Mouse (Mus musculus): ENCODE data around the gene Anks1b. TPM values are rescaled to one million over a fixed set of nuclear protein-coding genes. Genes with fewer than 3 reads are reported as not detected.

The Anks1b gene
- polyA plus RNA-seq, 1 experiment from 2014 or later, result 78.3 TPM

- H3K4me2 ChIP-seq (ENCODE audit: low read length), result no peak overlapping the region
- H3K27ac ChIP-seq (ENCODE audit: low read depth, low read length), result no peak overlapping the region
- no peak overlapping the region for H3K9ac ChIP-seq (ENCODE audit: low read depth, low read length)
- H3K27me3 ChIP-seq (replicated peaks; ENCODE audit: control insufficient read depth, insufficient read depth, low read length), result no peaks in the 10 kb centered on the region
- no peaks in the 10 kb centered on the region for H3K9me3 ChIP-seq (ENCODE audit: control insufficient read depth, low read length)
- peaks cover 5% of the 10 kb centered on the region; the same call in 1 of the 2 replicates for H3K4me1 ChIP-seq (ENCODE audit: control insufficient read depth, insufficient read depth, low read depth, low read length)
- H3K4me3 ChIP-seq (ENCODE audit: low read length), result no peak overlapping the region
- H3K36me3 ChIP-seq (ENCODE audit: control insufficient read depth, insufficient read depth, low read length), result no peaks in the 10 kb centered on the region
- peak; percentile 80; the same call in 1 of the 2 replicates for ATAC-seq
- WGBS, result 61% methylated on average over 7 of the region's 7 CpGs
These were observed 784.3 kb downstream of the Anks1b start for GRCm38 (mm10) chr10:90657416-90658120.

- H3K9ac ChIP-seq (ENCODE audit: low read depth, low read length), result no peak overlapping the region
- no peaks in the 10 kb centered on the region for H3K36me3 ChIP-seq (ENCODE audit: control insufficient read depth, insufficient read depth, low read length)
- H3K4me3 ChIP-seq (ENCODE audit: low read length), result no peak overlapping the region
- no peak overlapping the region for H3K4me2 ChIP-seq (ENCODE audit: low read length)
- H3K4me1 ChIP-seq (ENCODE audit: control insufficient read depth, insufficient read depth, low read depth, low read length), result no peaks in the 10 kb centered on the region
- ATAC-seq, result peak; percentile 58; the same call in 1 of the 2 replicates
- WGBS, result 81% methylated on average over 2 of the region's 2 CpGs
- H3K27me3 ChIP-seq (replicated peaks; ENCODE audit: control insufficient read depth, insufficient read depth, low read length), result no peaks in the 10 kb centered on the region
- no peaks in the 10 kb centered on the region for H3K9me3 ChIP-seq (ENCODE audit: control insufficient read depth, low read length)
- H3K27ac ChIP-seq (ENCODE audit: low read depth, low read length), result no peak overlapping the region
These were observed 793.4 kb downstream of the Anks1b start for GRCm38 (mm10) chr10:90666746-90667145.

- no peaks in the 10 kb centered on the region for H3K4me1 ChIP-seq (ENCODE audit: control insufficient read depth, insufficient read depth, low read depth, low read length)
- H3K36me3 ChIP-seq (ENCODE audit: control insufficient read depth, insufficient read depth, low read length), result no peaks in the 10 kb centered on the region
- H3K27me3 ChIP-seq (replicated peaks; ENCODE audit: control insufficient read depth, insufficient read depth, low read length), result no peaks in the 10 kb centered on the region
- no peaks in the 10 kb centered on the region for H3K9me3 ChIP-seq (ENCODE audit: control insufficient read depth, low read length)
- WGBS, result 90% methylated on average over 3 of the region's 3 CpGs
- H3K9ac ChIP-seq (ENCODE audit: low read depth, low read length), result no peak overlapping the region
- H3K4me2 ChIP-seq (ENCODE audit: low read length), result no peak overlapping the region
- H3K27ac ChIP-seq (ENCODE audit: low read depth, low read length), result no peak overlapping the region
- no peak overlapping the region for H3K4me3 ChIP-seq (ENCODE audit: low read length)
- ATAC-seq, result no peak
These were observed 797.0 kb downstream of the Anks1b start for GRCm38 (mm10) chr10:90670291-90670690.

GRCm38 (mm10) chr10:90672135-90672534 lies 798.8 kb downstream of the Anks1b start:
- no peak overlapping the region for H3K27ac ChIP-seq (ENCODE audit: low read depth, low read length)
- H3K9me3 ChIP-seq (ENCODE audit: control insufficient read depth, low read length), result no peaks in the 10 kb centered on the region
- no peak overlapping the region for H3K4me2 ChIP-seq (ENCODE audit: low read length)
- ATAC-seq, result peak; percentile 48; the same call in 1 of the 2 replicates
- 78% methylated on average over 3 of the region's 3 CpGs for WGBS
- no peak overlapping the region for H3K9ac ChIP-seq (ENCODE audit: low read depth, low read length)
- H3K4me1 ChIP-seq (ENCODE audit: control insufficient read depth, insufficient read depth, low read depth, low read length), result no peaks in the 10 kb centered on the region
- H3K36me3 ChIP-seq (ENCODE audit: control insufficient read depth, insufficient read depth, low read length), result no peaks in the 10 kb centered on the region
- no peak overlapping the region for H3K4me3 ChIP-seq (ENCODE audit: low read length)
- no peaks in the 10 kb centered on the region for H3K27me3 ChIP-seq (replicated peaks; ENCODE audit: control insufficient read depth, insufficient read depth, low read length)

GRCm38 (mm10) chr10:90674362-90674761 lies 801.1 kb downstream of the Anks1b start:
- no peaks in the 10 kb centered on the region for H3K27me3 ChIP-seq (replicated peaks; ENCODE audit: control insufficient read depth, insufficient read depth, low read length)
- H3K36me3 ChIP-seq (ENCODE audit: control insufficient read depth, insufficient read depth, low read length), result no peaks in the 10 kb centered on the region
- no peak overlapping the region for H3K4me3 ChIP-seq (ENCODE audit: low read length)
- no peak overlapping the region for H3K9ac ChIP-seq (ENCODE audit: low read depth, low read length)
- H3K27ac ChIP-seq (ENCODE audit: low read depth, low read length), result no peak overlapping the region
- H3K4me2 ChIP-seq (ENCODE audit: low read length), result no peak overlapping the region
- WGBS, result 77% methylated on average over 10 of the region's 10 CpGs
- H3K9me3 ChIP-seq (ENCODE audit: control insufficient read depth, low read length), result no peaks in the 10 kb centered on the region
- no peaks in the 10 kb centered on the region for H3K4me1 ChIP-seq (ENCODE audit: control insufficient read depth, insufficient read depth, low read depth, low read length)
- peak; percentile 50; the same call in 1 of the 2 replicates for ATAC-seq

DNA sequence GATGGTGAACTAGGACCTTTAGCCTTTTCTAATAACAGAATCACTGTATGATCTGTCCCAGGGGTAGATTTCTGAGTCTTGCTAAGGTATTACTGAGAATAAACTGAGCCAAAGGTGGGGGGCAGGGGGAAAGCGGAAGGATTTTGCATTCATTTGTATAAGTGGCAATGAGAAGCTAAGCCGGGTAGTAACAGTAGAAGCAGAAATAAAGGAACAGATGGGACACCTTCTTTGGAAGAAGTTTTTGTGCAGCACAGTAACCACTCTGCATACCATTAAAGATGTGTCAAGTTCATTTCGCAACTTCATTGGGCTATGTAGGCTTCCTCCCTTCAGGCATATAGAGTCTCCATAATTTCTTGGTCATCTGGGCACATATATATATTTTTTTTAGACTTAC lies 804.1 kb downstream of the Anks1b start:
- 85% methylated on average over 3 of the region's 3 CpGs for WGBS
- Histone ChIP-seq H3K9me3 (ENCODE audit: control insufficient read depth, low read length) (no peaks in the 10 kb centered on the region), H3K9ac (ENCODE audit: low read depth, low read length) (no peak overlapping the region), H3K27me3 (replicated peaks; ENCODE audit: control insufficient read depth, insufficient read depth, low read length) (no peaks in the 10 kb centered on the region), H3K36me3 (ENCODE audit: control insufficient read depth, insufficient read depth, low read length) (no peaks in the 10 kb centered on the region), H3K4me1 (ENCODE audit: control insufficient read depth, insufficient read depth, low read depth, low read length) (no peaks in the 10 kb centered on the region), H3K27ac (ENCODE audit: low read depth, low read length) (no peak overlapping the region), H3K4me2 (ENCODE audit: low read length) (no peak overlapping the region), H3K4me3 (ENCODE audit: low read length) (no peak overlapping the region)
- no peak for ATAC-seq

GRCm38 (mm10) chr10:90679713-90680470 lies 806.6 kb downstream of the Anks1b start:
- 74% methylated on average over 10 of the region's 10 CpGs for WGBS
- Histone ChIP-seq H3K4me1 (ENCODE audit: control insufficient read depth, insufficient read depth, low read depth, low read length) (no peaks in the 10 kb centered on the region), H3K27me3 (replicated peaks; ENCODE audit: control insufficient read depth, insufficient read depth, low read length) (no peaks in the 10 kb centered on the region), H3K27ac (ENCODE audit: low read depth, low read length) (no peak overlapping the region), H3K9ac (ENCODE audit: low read depth, low read length) (no peak overlapping the region), H3K4me3 (ENCODE audit: low read length) (no peak overlapping the region), H3K36me3 (ENCODE audit: control insufficient read depth, insufficient read depth, low read length) (no peaks in the 10 kb centered on the region), H3K9me3 (ENCODE audit: control insufficient read depth, low read length) (no peaks in the 10 kb centered on the region), H3K4me2 (ENCODE audit: low read length) (no peak overlapping the region)
- ATAC-seq, result no peak

DNA sequence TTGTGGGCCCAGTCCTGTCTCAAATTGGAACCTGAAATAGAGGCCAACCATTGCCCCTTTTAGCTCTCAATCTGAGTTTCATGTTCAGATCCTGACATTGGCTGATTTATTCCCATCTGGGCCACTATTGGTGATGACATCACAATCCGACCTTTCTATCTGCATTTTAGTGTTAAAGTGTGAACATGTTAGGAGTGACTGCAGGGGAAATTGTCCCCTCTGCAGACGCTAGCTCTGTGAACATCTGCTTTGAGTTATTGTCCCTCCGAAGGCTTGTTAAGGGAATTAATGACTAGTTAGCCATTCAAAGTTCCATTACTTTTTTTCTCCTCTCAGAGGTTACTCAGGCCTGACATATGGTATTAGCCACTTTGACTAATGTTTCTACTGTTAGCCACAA lies 810.5 kb downstream of the Anks1b start:
- H3K4me2 ChIP-seq (ENCODE audit: low read length), result no peak overlapping the region
- no peaks in the 10 kb centered on the region for H3K4me1 ChIP-seq (ENCODE audit: control insufficient read depth, insufficient read depth, low read depth, low read length)
- ATAC-seq, result no peak
- no peak overlapping the region for H3K4me3 ChIP-seq (ENCODE audit: low read length)
- H3K9me3 ChIP-seq (ENCODE audit: control insufficient read depth, low read length), result no peaks in the 10 kb centered on the region
- no peak overlapping the region for H3K27ac ChIP-seq (ENCODE audit: low read depth, low read length)
- 52% methylated on average over 3 of the region's 3 CpGs for WGBS
- no peaks in the 10 kb centered on the region for H3K36me3 ChIP-seq (ENCODE audit: control insufficient read depth, insufficient read depth, low read length)
- H3K9ac ChIP-seq (ENCODE audit: low read depth, low read length), result no peak overlapping the region
- H3K27me3 ChIP-seq (replicated peaks; ENCODE audit: control insufficient read depth, insufficient read depth, low read length), result no peaks in the 10 kb centered on the region

DNA sequence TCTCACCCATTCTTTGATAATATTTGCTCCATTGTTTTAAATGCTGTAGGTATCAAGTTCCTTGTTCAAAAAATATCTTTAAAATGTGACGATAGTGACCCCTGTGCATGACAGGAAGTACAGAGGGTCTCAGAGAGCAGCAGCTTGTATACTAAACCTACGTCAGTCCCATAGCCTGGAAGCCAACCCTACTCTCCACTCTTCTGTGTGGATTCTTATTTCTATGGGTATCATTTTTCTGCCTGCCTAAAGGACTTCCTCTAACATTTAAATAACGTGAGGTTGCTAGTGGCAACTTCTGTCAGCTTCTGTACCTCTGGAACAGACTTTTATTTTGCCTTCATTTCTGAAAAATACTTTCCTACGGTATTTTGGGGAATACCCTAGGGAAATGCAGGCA lies 812.1 kb downstream of the Anks1b start:
- Histone ChIP-seq H3K4me2 (ENCODE audit: low read length) (no peak overlapping the region), H3K27me3 (replicated peaks; ENCODE audit: control insufficient read depth, insufficient read depth, low read length) (no peaks in the 10 kb centered on the region), H3K9ac (ENCODE audit: low read depth, low read length) (no peak overlapping the region), H3K9me3 (ENCODE audit: control insufficient read depth, low read length) (no peaks in the 10 kb centered on the region), H3K4me3 (ENCODE audit: low read length) (no peak overlapping the region), H3K36me3 (ENCODE audit: control insufficient read depth, insufficient read depth, low read length) (no peaks in the 10 kb centered on the region), H3K4me1 (ENCODE audit: control insufficient read depth, insufficient read depth, low read depth, low read length) (peaks cover 4% of the 10 kb centered on the region), H3K27ac (ENCODE audit: low read depth, low read length) (no peak overlapping the region)
- no peak for ATAC-seq
- 77% methylated on average over 4 of the region's 4 CpGs for WGBS

All from hindbrain, embryonic 16.5 days (tissue).